Mouse (Mus musculus) heart, postnatal 0 days (tissue): ENCODE measurements at regions not wholly inside any gene's neighbourhood (a gene's known extent, or its start where the extent isn't known, plus 50 kb on each side); places are given as distances from the start of the nearest gene placed in this dataset.
A peak's percentile ranks its signal among the peaks of the same experiment; 100 is the strongest.

Experiments used
- ATAC-seq: fragments of 200-750 bp; cut with Nextera tagmentation; 2 replicates; pipeline ENCODE4 v1.8.0; 2017; ENCODE audit warnings: low read depth, moderate number of reproducible peaks, moderate library complexity; ENCODE audit not compliant: insufficient read depth
- DNase-seq: peaks from one replicate; pipeline ENCODE4 v3.0.0-alpha.2; 2016; ENCODE audit warnings: low spot score
- H3K27ac ChIP-seq: fragments of 300-500 bp; sonication (generic); 2 replicates; pipeline ENCODE4 v1.5.1; 2014; ENCODE audit warnings: low read depth, mild to moderate bottlenecking
- H3K27me3 ChIP-seq: fragments of 300-500 bp; sonication (generic); 2 replicates; pipeline ENCODE4 v1.6.1; 2014; ENCODE audit warnings: low read length, mixed read lengths; ENCODE audit not compliant: control insufficient read depth, insufficient read depth
- H3K36me3 ChIP-seq: fragments of 300-500 bp; sonication (generic); replicated peaks from 2 replicates; pipeline ENCODE4 v1.6.1; 2014; ENCODE audit warnings: low read length, mixed read lengths; ENCODE audit not compliant: control insufficient read depth, insufficient read depth
- H3K4me1 ChIP-seq: fragments of 300-500 bp; sonication (generic); 2 replicates; pipeline ENCODE4 v1.6.1; 2014; ENCODE audit warnings: antibody characterized with exemption; ENCODE audit not compliant: control insufficient read depth, insufficient read depth
- H3K4me2 ChIP-seq: fragments of 300-500 bp; sonication (generic); 2 replicates; pipeline ENCODE4 v1.6.1; 2014; ENCODE audit warnings: low read depth, mild to moderate bottlenecking, low read length, moderate library complexity
- H3K4me3 ChIP-seq: fragments of 300-500 bp; sonication (generic); 2 replicates; pipeline ENCODE4 v1.5.1; 2014; ENCODE audit warnings: low read depth, low read length
- H3K9ac ChIP-seq: fragments of 300-500 bp; sonication (generic); replicated peaks from 2 replicates; pipeline ENCODE4 v1.6.1; 2014; ENCODE audit warnings: low read depth, low read length, mixed read lengths
- H3K9me3 ChIP-seq: fragments of 300-500 bp; sonication (generic); replicated peaks from 2 replicates; pipeline ENCODE4 v1.6.1; 2016; ENCODE audit warnings: low read length; ENCODE audit not compliant: control insufficient read depth
- CTCF ChIP-seq: IDR thresholded peaks from 2 replicates; pipeline ENCODE4 v1.5.1; 2016; ENCODE audit warnings: antibody characterized with exemption, control low read depth, low read depth
- EP300 ChIP-seq: IDR thresholded peaks from 2 replicates; pipeline ENCODE4 v1.6.1; 2016; ENCODE audit warnings: antibody characterized with exemption, low read depth
- WGBS: fragments of 180-500 bp; shearing (Covaris S2); extraction: QIAGEN DNeasy Blood & Tissue Kit; methylation state at CpG from one replicate; pipeline ENCODE4 v1.1.7; 2014; 5-methylcytosine and 5-hydroxymethylcytosine counted together

DNA sequence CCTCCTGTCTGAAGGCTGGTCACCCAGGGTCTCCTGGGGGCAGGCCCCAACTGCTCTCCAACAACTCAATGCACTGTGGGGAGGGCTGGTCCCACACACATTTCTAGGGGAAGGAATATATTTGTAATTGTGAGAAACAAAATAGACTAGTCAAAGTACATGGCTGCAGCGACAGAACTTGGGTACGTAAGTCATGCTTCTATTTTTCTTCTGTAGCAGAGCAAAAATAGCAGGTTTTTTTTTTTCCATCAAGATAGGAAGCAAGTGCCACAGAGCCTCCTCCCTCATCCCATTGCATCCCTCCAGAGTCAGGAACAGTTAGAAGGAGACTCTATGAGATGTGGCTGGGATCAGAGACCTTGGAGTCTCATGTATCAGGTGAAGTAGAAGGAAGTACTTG is 124.9 kb upstream of the Tnr start:
- H3K9ac ChIP-seq: no peak overlapping the region
- H3K27me3 ChIP-seq: no peaks in the 10 kb centered on the region
- ATAC-seq (no peak), DNase-seq (no peak)
- H3K4me3 ChIP-seq: no peak overlapping the region
- no peak overlapping the region for H3K27ac ChIP-seq
- H3K9me3 ChIP-seq: no peaks in the 10 kb centered on the region
- H3K4me2 ChIP-seq: no peak overlapping the region
- 75% methylated on average over 2 of the region's 2 CpGs for WGBS
- no peaks in the 10 kb centered on the region for H3K36me3 ChIP-seq
- TF ChIP-seq EP300: no peak
- no peak for TF ChIP-seq CTCF
- no peaks in the 10 kb centered on the region for H3K4me1 ChIP-seq

DNA sequence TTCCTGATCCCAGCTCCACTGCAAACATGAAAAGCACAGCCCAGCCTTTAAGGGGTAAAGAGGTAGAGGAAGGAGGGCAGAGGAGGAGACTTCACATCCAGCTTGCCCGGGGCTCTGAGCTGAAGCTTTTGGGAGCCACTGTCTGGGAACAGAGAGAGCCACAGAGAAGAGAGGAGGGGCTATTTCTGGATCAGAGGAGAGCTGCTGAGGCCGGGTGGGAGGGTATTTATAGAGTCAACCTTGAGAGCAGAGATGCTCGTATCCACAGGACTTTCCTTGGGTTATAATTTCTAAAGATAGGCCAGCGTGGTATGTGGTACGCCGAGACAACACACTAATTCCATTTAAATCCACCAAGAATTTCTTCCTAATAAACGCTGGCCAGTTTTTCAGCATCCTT is 117.3 kb upstream of the Tnr start:
- no peak for TF ChIP-seq EP300
- no peak for TF ChIP-seq CTCF
- Histone ChIP-seq H3K36me3 (no peaks in the 10 kb centered on the region), H3K4me2 (peak overlapping the region; percentile 16; the same call in 1 of the 2 replicates), H3K27ac (no peak overlapping the region; the same call in 1 of the 2 replicates), H3K27me3 (no peaks in the 10 kb centered on the region), H3K4me1 (peaks cover 12% of the 10 kb centered on the region; the same call in 1 of the 2 replicates), H3K4me3 (no peak overlapping the region), H3K9ac (no peak overlapping the region), H3K9me3 (no peaks in the 10 kb centered on the region)
- DNase-seq: peak; percentile 18
- 39% methylated on average over 7 of the region's 7 CpGs for WGBS
- ATAC-seq: peak; percentile 53; the same call in 1 of the 2 replicates

DNA sequence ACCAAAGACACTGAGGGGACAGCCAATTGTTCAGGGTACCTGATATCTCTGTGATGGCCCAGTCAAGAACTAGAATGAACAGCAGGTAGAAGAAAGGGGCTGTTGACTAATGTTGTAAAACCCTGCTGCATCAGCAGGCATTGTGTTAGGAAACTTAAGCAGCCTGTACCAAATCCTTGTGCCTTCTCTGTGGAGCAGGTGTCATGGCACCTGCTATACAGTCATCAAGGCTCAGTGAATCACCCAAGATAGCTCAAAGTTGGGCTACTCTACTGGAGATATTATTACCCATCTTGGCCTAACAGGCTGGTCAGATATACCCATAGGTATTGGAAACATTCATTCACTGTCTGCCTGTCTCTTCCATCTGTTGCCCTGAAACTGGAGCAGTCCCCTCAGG is 116.8 kb upstream of the Tnr start:
- Histone ChIP-seq H3K4me2 (no peak overlapping the region), H3K27me3 (no peaks in the 10 kb centered on the region), H3K27ac (no peak overlapping the region), H3K4me1 (peaks cover 12% of the 10 kb centered on the region; the same call in 1 of the 2 replicates), H3K9me3 (no peaks in the 10 kb centered on the region), H3K9ac (no peak overlapping the region), H3K4me3 (no peak overlapping the region), H3K36me3 (no peaks in the 10 kb centered on the region)
- no peak for ATAC-seq
- TF ChIP-seq EP300 (no peak), CTCF (no peak)
- DNase-seq: no peak

DNA sequence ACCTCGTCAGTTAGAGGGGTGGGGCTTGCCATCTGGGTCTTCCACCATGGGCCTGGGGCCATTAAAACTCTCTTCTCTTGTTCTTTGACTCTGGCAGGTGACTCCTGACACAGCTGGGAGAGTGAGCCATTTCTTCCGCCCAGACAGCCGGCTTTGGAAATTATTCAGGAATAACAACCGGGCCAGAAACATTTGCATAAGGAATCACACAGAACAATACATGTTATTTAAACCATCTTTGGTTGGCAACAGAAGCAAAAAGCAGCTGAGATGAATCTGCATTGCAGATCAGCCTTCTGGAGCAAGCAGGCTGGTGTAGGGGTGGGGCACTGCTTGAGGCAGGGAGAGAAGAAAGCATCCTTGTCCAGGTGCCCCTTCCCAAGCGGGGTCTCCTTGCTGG is 110.2 kb upstream of the Tnr start:
- no peaks in the 10 kb centered on the region for H3K36me3 ChIP-seq
- no peak overlapping the region for H3K4me2 ChIP-seq
- no peak overlapping the region for H3K9ac ChIP-seq
- peaks cover 5% of the 10 kb centered on the region; the same call in 1 of the 2 replicates for H3K4me1 ChIP-seq
- no peak overlapping the region for H3K4me3 ChIP-seq
- TF ChIP-seq CTCF (no peak), EP300 (no peak)
- no peak for DNase-seq
- ATAC-seq: no peak
- 81% methylated on average over 5 of the region's 5 CpGs for WGBS
- no peaks in the 10 kb centered on the region for H3K27me3 ChIP-seq
- H3K27ac ChIP-seq: no peak overlapping the region
- no peaks in the 10 kb centered on the region for H3K9me3 ChIP-seq

DNA sequence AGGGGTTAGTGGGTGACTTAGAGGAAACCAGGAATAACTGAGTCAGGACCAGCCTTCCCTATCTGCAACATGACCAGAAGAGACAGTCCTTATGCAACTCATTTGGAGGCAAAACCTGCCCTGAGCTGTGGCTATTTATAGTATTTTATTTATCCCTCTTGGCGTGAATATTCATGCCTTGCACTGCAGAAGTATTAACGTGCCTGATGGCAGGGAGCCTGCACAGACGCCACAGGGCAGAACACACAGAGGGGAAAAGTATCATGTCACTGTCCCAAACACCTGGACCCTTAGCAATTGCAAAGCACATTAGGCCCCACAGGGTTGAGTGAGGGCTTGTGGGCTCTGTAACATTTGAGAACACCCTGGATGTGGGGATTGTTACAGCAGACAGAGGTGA is 107.9 kb upstream of the Tnr start:
- TF ChIP-seq CTCF: no peak
- TF ChIP-seq EP300: no peak
- DNase-seq: peak; percentile 39
- 25% methylated on average over 3 of the region's 3 CpGs for WGBS
- Histone ChIP-seq H3K36me3 (no peaks in the 10 kb centered on the region), H3K9ac (no peak overlapping the region), H3K4me2 (no peak overlapping the region), H3K9me3 (no peaks in the 10 kb centered on the region), H3K4me1 (peaks cover 5% of the 10 kb centered on the region; the same call in 1 of the 2 replicates), H3K27ac (no peak overlapping the region), H3K27me3 (no peaks in the 10 kb centered on the region), H3K4me3 (no peak overlapping the region)
- ATAC-seq: peak; percentile 59

DNA sequence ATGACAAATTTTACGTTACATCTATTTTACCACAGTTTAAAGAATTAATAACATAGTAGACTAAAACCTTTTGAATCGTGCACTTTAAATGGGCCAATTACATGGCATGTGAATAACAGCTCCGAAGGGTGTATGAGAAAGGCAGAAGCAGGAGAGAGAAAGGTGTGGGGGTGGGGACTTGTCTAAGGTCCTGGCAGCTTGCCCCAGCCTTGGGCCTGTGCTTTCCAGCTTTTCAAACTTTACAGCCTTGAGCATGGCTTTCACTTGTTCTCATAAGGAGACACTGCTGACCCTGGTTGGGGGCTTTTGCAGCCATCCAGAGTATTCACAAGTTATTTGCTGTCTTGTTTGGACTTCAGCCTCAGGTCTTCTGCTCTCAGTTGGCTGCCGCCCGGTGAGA is 106.4 kb upstream of the Tnr start:
- WGBS: 80% methylated on average over 5 of the region's 5 CpGs
- Histone ChIP-seq H3K27ac (no peak overlapping the region), H3K9me3 (no peaks in the 10 kb centered on the region), H3K27me3 (no peaks in the 10 kb centered on the region), H3K9ac (no peak overlapping the region), H3K36me3 (no peaks in the 10 kb centered on the region), H3K4me3 (no peak overlapping the region), H3K4me1 (peaks cover 5% of the 10 kb centered on the region; the same call in 1 of the 2 replicates), H3K4me2 (no peak overlapping the region)
- TF ChIP-seq EP300: no peak
- ATAC-seq (no peak), DNase-seq (no peak)
